Mouse (Mus musculus) heart, embryonic 11.5 days (tissue): ENCODE data around the gene Thoc5. TPM values are rescaled to one million over a fixed set of nuclear protein-coding genes. Genes with fewer than 3 reads are reported as not detected.

Experiments used
- ATAC-seq: fragments of 200-750 bp; cut with Nextera tagmentation; replicated peaks from 2 replicates; pipeline ENCODE4 v1.8.0; 2017; ENCODE audit warnings: moderate library complexity; ENCODE audit not compliant: insufficient number of reproducible peaks, low FRiP score, low TSS enrichment
- H3K27ac ChIP-seq: fragments of 300-500 bp; sonication (generic); 2 replicates; pipeline ENCODE4 v1.5.1; 2014; ENCODE audit warnings: mild to moderate bottlenecking, low read depth, low read length
- H3K27me3 ChIP-seq: fragments of 300-500 bp; sonication (generic); 2 replicates; pipeline ENCODE4 v1.6.1; 2014; ENCODE audit warnings: mild to moderate bottlenecking, low read length, mixed read lengths; ENCODE audit not compliant: control insufficient read depth, insufficient read depth
- H3K36me3 ChIP-seq: fragments of 300-500 bp; sonication (generic); 2 replicates; pipeline ENCODE4 v1.6.1; 2014; ENCODE audit warnings: mild to moderate bottlenecking, low read length, moderate library complexity, mixed read lengths; ENCODE audit not compliant: control insufficient read depth, insufficient read depth
- H3K4me1 ChIP-seq: fragments of 300-500 bp; sonication (generic); 2 replicates; pipeline ENCODE4 v1.6.1; 2014; ENCODE audit warnings: low read length; ENCODE audit not compliant: control insufficient read depth, insufficient read depth
- H3K4me2 ChIP-seq: fragments of 300-500 bp; sonication (generic); 2 replicates; pipeline ENCODE4 v1.6.1; 2014; ENCODE audit warnings: mild to moderate bottlenecking, moderate library complexity
- H3K4me3 ChIP-seq: fragments of 300-500 bp; sonication (generic); 2 replicates; pipeline ENCODE4 v1.5.1; 2014; ENCODE audit warnings: low read depth, low read length
- H3K9ac ChIP-seq: fragments of 300-500 bp; sonication (generic); 2 replicates; pipeline ENCODE4 v1.6.1; 2014; ENCODE audit warnings: mild to moderate bottlenecking, low read depth, low read length, moderate library complexity
- H3K9me3 ChIP-seq: fragments of 300-500 bp; sonication (generic); replicated peaks from 2 replicates; pipeline ENCODE4 v1.6.1; 2016; ENCODE audit warnings: low read length; ENCODE audit not compliant: control insufficient read depth
- WGBS: fragments of 180-500 bp; shearing (Covaris S2); extraction: QIAGEN DNeasy Blood & Tissue Kit; methylation state at CpG from one replicate; pipeline ENCODE4 v1.1.7; 2014; ENCODE audit not compliant: insufficient replicate concordance; 5-methylcytosine and 5-hydroxymethylcytosine counted together
- polyA plus RNA-seq: library from polyadenylated mRNA; unstranded; fragments of >200 nt; fragmentation: Nextera tagmentation; extraction: Ambion mirVana; gene quantifications from 2 replicates; pipeline ENCODE4 v1.2.1, GENCODE M21; 2014

Thoc5 gene
- 28.1 and 30.2 TPM in 2 replicates for polyA plus RNA-seq

DNA sequence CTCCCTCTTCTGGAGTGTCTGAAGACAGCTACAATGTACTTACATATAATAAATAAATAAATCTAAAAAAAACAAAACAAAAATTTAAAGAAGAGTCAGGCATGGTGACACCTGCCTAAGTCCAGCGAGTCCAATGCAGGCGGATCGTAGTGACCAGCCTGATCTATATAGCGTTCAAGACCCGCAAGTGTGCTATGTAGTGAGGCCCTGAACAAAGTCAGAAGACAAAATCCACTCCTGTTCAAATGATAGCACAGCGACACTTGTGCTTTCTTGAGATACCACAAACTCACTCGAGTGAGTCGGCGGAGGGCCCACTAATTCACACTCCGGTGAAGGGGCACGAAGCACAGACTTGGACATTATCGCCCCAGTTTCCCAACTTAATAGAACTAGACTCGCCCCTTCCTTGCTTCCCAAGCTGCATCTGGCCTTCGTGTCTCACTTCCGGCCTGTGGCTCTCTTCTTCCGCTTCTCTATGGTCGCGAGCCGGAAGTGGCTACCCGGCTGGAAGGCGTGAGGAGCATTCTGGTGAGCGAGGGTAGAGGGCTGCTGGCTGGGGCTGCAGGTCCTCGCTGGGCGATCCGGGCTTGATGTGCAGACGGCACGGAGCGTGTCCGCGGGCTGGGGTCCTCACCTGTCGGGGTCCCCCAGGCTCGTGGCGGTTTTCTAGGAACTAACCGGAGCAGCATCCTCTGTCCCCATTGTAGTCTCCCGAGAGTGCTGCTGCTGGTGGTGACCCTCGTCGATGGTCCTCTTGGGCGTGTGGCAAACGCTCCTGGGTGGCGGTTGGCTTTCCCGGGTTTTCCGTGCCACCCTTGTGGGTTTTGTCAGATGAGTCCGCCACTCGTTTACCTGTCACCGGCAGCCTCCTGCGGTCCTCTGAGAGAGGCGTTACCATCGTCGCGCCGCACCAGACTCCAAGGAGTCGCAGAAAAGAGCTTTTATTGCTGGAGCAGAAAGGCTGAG is at the start of gene Thoc5:
Thoc5 (plus strand) TSS at position 473 of the 969 bp plus-strand sequence.
- peak; percentile 73 for ATAC-seq
- 3% methylated on average over 52 of the region's 52 CpGs for WGBS

DNA sequence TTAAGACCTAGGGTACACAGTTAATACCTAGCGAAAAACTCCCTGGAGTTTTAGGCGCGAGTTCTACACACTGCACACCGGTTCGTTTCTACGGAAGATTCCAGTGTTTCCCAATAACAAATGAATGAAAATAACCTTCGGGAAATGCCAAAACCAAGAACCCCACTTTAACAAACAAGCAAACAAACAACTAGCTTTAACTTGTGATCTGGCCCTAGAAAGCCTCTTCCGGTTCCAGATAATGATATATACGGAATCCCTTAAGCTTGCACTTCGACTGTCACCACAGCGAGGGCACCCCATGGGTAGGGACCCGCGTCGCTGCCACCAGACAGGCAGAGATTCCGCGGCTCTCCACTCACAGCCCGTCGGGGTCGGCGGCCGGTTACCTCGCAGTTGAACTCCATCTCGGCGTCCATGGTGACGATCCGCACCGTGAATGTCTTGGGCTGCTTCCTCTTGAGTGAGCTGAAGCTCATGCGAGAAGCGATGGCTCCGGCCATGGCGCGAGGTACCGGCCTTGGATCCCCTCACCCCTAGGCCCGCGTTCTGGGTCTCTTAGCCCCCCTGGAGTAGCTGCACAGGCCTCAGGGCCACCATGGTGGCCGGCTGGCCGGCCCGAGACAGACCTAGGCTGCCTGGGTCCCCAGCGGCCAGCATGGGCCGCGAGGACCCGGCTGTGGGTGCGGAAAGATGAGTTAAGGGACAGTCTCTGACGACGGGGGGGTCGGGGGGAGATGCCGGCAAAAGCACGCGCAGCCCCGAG is 46.5 kb upstream of the Thoc5 start:
- peak overlapping the region; percentile 93 for H3K9ac ChIP-seq
- peak overlapping the region; percentile 76 for H3K4me2 ChIP-seq
- H3K4me3 ChIP-seq: peak overlapping the region; percentile 96
- H3K27ac ChIP-seq: peak overlapping the region; percentile 85
- H3K27me3 ChIP-seq: no peaks in the 10 kb centered on the region
- H3K9me3 ChIP-seq: no peaks in the 10 kb centered on the region
- ATAC-seq: peak; percentile 11; the same call in 1 of the 2 replicates
- no peaks in the 10 kb centered on the region for H3K4me1 ChIP-seq
- no peaks in the 10 kb centered on the region for H3K36me3 ChIP-seq
- under 1% methylated on average over 50 of the region's 50 CpGs for WGBS

More for the DNA sequence above, at the start of gene Thoc5:
- no peaks in the 10 kb centered on the region for H3K27me3 ChIP-seq
- H3K9me3 ChIP-seq: no peaks in the 10 kb centered on the region
- H3K4me1 ChIP-seq: peaks cover 4% of the 10 kb centered on the region
- H3K4me3 ChIP-seq: peak within 1 kb of the TSS; percentile 71
- peaks cover 8% of the 10 kb centered on the region; the same call in 1 of the 2 replicates for H3K36me3 ChIP-seq
- peak within 1 kb of the TSS; percentile 91 for H3K4me2 ChIP-seq
- H3K27ac ChIP-seq: peak within 1 kb of the TSS; percentile 46
- H3K9ac ChIP-seq: peak within 1 kb of the TSS; percentile 87

DNA sequence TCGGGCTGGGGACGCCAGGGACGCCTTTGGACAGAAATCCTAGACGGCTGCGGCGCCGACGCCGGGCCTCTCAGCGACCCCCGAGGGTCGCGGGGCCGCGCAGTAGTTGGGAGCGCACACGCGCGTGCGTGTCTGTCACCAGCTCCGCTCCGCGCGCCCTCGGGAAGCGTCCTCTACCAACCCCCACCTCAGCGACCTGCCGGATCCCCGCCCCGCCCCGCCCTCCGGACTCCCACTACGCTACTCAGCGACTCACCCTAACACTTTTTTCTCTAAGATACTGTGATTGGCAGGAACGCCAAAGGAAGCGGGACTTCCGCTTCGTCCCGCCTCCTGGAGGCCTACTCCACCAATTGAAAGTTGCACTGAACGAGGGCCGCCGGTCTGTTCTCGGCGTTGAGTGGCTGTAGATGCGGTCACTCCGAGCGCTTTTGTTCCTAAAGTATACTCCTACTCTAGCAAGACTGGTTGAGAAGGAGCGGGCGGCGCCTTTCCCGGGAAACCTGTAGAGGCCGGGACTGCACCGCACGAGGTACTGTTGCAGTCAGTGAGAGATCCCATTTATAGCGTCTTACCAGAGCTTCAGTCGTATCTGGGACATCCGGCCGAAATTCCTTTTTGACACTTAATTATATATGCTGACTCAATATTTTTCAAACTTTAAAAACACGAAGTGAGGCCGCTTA is 45.7 kb upstream of the Thoc5 start, which contains the start of gene Nf2:
Nf2 (minus strand) TSS at position 279 of the 686 bp plus-strand sequence.
- Histone ChIP-seq H3K9ac (peak within 1 kb of the TSS; percentile 93), H3K4me1 (no peaks in the 10 kb centered on the region), H3K27me3 (no peaks in the 10 kb centered on the region), H3K9me3 (no peaks in the 10 kb centered on the region), H3K4me3 (peak within 1 kb of the TSS; percentile 96), H3K27ac (peak within 1 kb of the TSS; percentile 85), H3K36me3 (no peaks in the 10 kb centered on the region), H3K4me2 (peak within 1 kb of the TSS; percentile 76)
- under 1% methylated on average over 51 of the region's 60 CpGs for WGBS
- peak; percentile 99 for ATAC-seq

DNA sequence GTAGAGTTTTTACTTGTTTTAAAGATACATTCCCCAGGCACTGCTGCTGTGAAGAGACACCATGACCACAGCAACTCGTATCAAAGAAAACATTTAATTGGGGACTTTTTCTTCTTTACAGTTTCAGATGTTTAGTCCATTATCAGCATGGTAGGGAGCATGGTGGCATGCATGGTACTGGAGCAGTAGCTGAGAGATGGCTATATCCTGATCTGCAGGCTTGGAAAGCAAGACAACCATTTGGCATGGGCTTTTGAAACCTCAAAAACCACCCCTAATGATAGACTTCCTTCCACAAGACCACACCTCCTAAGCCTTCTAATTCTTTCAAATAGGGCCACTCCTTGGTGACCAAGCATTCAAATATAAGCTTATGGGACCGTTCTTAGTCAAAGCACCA is 44.7 kb upstream of the Thoc5 start:
- no peaks in the 10 kb centered on the region for H3K36me3 ChIP-seq
- no peak overlapping the region for H3K9ac ChIP-seq
- no peaks in the 10 kb centered on the region for H3K9me3 ChIP-seq
- H3K4me2 ChIP-seq: no peak overlapping the region
- H3K4me3 ChIP-seq: no peak overlapping the region
- WGBS: 88% methylated on average over 2 of the region's 2 CpGs
- no peak overlapping the region for H3K27ac ChIP-seq
- no peaks in the 10 kb centered on the region for H3K27me3 ChIP-seq
- H3K4me1 ChIP-seq: no peaks in the 10 kb centered on the region
- no peak for ATAC-seq

DNA sequence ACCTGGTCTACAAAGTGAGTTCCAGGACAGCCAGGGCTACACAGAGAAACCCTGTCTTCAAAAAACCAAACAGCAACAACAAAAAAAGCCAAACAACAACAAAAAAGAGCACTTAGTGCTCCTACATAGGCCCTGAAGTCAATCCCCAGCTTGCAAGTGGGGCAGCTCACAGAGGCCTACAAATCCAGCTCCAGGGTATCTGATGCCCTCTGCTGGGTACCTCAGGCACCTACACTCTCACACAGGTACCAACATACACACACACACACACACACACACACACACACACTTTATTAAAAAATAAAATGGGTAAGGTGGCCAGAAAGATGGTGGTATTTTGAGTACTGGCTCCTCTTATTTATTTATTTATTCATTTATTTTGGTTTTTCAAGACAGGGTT is 42.1 kb upstream of the Thoc5 start:
- H3K4me3 ChIP-seq: no peak overlapping the region
- H3K27ac ChIP-seq: no peak overlapping the region
- no peak overlapping the region for H3K9ac ChIP-seq
- no peak overlapping the region for H3K4me2 ChIP-seq
- no peak for ATAC-seq
- H3K27me3 ChIP-seq: no peaks in the 10 kb centered on the region
- H3K9me3 ChIP-seq: no peaks in the 10 kb centered on the region
- H3K4me1 ChIP-seq: no peaks in the 10 kb centered on the region
- no peaks in the 10 kb centered on the region for H3K36me3 ChIP-seq

DNA sequence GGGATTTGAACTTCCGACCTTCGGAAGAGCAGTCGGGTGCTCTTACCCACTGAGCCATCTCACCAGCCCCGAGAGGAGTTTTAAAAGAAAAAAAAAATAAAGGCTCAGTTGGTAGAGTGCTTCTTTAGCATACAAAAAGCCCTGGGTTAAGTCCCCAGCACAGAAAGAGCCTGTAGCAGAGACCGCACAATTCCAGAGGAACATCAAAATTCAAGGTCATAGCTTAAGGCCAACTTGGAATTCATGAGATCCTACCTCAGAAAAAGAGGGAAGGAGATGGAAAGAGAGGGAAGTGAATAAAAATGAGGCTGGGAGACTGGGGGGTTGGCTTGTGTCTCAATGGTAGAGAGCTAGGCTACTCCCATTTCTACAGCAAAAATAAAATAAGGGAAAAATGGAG is 40.9 kb upstream of the Thoc5 start:
- Histone ChIP-seq H3K4me1 (no peaks in the 10 kb centered on the region), H3K9ac (no peak overlapping the region), H3K27ac (no peak overlapping the region), H3K36me3 (no peaks in the 10 kb centered on the region), H3K27me3 (no peaks in the 10 kb centered on the region), H3K4me2 (no peak overlapping the region), H3K9me3 (no peaks in the 10 kb centered on the region), H3K4me3 (no peak overlapping the region)
- no peak for ATAC-seq
- WGBS: 90% methylated on average over 5 of the region's 5 CpGs

DNA sequence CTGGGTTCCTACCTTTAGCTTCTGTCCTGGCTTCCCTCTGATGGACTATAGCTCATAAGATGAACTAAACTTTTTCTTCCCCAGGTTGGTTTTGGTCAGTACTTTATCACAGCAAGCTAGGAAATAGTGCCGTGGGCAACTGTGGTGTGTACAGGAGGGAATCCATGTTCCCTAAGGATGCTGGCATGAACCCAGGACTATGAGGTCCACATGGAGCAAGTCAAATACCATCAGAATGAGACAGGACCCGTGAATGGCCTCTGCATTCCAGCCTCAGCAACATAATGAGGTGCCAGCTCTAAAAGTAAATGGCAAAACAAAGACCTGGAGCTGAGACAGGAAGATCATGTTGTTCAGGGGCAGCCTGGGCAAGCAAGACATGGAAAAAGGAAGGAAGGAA is 36.7 kb upstream of the Thoc5 start:
- no peak overlapping the region for H3K9ac ChIP-seq
- H3K4me1 ChIP-seq: no peaks in the 10 kb centered on the region
- WGBS: 61% methylated on average over 2 of the region's 2 CpGs
- no peak overlapping the region for H3K4me3 ChIP-seq
- H3K9me3 ChIP-seq: no peaks in the 10 kb centered on the region
- H3K27ac ChIP-seq: no peak overlapping the region
- no peaks in the 10 kb centered on the region for H3K36me3 ChIP-seq
- ATAC-seq: no peak
- H3K4me2 ChIP-seq: no peak overlapping the region
- no peaks in the 10 kb centered on the region for H3K27me3 ChIP-seq

DNA sequence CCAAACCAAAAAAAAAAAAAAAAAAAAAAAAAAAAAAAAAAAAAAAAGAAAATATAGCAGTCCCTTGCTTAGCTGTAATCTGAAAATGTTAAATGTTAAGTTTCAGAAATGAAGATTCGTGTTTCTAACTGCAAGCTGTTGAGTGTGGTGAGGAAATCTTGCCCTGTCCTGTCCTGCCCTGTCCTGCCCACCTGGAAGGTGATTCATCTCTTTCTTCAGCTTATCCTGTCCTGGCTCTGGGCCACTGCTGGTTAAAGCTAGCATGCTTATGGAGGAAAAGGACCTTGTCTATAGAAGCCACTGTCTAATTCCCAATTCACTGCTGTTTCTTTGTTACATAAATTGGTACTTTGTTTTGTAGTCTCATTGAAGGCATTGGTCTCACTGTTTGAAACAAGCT is 34.1 kb upstream of the Thoc5 start:
- Histone ChIP-seq H3K36me3 (no peaks in the 10 kb centered on the region), H3K27ac (no peak overlapping the region), H3K4me2 (no peak overlapping the region), H3K9ac (no peak overlapping the region), H3K9me3 (no peaks in the 10 kb centered on the region), H3K4me3 (no peak overlapping the region), H3K4me1 (no peaks in the 10 kb centered on the region), H3K27me3 (no peaks in the 10 kb centered on the region)
- ATAC-seq: no peak
- 49% methylated on average over 1 of the region's 1 CpGs for WGBS
